Mouse (Mus musculus) lung, adult 18-20 months (tissue): ENCODE results near the gene Scel.

ENCODE experiments used
- DNase-seq, 2 experiments: peaks; one replicate each; pipeline ENCODE4 v3.0.0; 2022; ENCODE audit warnings: mixed read lengths in 2 of 2

The Scel gene

GRCm38 (mm10) chr14:103515419-103515818 lies 2.3 kb downstream of the Scel start:
- DNase-seq = no peak

DNA sequence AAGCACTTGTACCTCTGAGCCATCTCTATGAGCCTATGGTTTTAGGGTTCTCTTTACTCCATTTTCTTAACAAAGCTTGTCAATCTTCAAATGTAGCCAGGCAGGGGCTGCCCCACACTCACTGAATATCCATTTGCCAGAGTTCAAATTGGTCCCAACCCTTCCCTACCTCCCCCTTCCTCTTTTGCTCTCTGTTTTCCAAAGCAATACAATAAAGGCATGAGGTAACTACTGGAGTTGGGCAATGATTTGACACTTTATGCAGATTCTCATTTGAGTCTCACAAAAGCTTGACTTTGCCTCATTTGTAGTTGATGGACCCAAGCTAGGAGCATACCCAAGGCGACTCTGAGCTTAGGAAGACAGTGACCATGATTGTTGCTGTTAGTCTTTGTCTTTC lies 13.1 kb downstream of the Scel start:
- DNase-seq = no peak

DNA sequence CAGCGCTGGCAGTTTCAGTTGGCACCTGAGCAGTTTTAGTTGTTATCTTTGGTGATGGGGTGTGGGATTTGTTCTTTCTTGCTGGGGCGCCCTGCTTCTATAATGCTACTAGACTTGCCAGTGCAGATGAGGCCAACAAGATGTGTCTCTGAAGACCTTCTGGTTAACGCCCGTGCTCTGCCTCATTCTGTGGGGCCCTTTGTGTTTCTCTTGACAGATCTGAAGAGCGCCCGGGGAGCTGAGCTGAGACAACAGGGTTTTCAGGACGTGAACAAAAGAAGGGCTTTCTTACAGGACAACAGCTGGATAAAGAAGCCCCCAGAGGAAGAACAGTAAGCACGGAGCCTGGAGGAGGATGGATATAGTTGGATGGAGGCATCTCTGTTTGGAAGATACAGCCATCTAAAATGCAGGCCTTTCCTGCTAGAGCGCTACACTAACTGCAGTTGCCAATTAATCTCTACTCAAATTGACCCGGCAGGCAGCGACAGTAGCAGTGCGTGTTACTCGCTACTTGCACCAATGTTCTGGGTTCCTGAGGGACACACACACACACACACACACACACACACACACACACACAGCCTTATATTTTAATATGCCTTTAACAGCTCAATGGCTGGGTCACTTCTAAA lies 16.7 kb downstream of the Scel start:
- DNase-seq = no peak

DNA sequence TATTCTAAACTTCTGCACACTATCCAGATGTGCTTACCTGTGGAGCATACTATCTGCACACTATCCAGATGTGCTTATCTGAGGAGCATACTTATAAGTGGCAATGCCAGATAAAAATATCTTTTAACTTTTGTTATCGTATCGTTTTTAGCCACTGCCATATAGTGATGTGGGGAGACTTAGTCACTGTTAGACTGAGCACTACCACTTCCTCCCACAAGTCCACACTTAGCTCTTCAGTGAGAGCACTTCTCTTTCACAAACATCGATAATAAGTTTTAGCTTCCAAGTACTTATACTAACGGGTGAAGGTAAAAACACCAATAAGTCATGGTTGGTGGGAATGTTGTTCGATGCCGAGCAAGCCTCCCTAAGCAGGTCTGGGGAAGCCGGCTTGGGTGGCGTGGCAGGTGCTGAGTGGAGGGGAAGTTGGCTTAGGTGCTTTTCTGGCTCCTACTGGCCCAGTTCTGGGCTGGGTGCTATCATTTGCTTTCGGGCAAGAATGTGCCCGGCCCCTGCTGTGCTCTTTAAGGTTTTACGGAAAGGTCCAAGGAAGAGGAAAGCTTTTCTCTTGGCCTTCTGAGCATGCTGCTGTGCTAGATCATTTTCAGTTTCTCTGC lies 18.7 kb downstream of the Scel start:
- DNase-seq = no peak

DNA sequence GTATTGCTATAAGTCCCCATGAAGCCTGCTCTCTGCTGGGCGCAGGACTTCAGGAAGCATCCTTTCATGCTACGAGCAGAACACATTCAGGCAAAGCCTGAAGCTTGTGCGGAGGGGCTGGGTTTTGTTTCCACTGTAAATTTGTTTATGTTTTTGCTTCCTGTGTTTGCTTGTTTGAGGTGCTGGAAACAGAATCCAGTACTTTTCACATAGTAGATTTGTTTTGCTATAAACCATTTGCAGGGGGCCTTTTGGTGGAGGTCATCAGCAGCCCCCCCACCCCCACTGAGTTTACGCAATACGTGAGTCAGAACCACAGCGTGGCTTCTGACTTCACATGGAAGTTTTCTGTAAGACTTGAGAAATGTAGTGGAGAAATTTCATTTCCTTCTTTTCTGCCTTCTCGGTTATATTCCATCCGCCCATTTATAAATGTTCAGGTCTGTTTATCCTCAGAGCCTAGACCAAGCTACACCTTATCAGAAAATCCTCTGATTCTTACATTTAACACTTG lies 22.4 kb downstream of the Scel start:
- no peak for DNase-seq

- no peak for DNase-seq
Measured at GRCm38 (mm10) chr14:103536334-103536733, 23.2 kb downstream of the Scel start.

DNA sequence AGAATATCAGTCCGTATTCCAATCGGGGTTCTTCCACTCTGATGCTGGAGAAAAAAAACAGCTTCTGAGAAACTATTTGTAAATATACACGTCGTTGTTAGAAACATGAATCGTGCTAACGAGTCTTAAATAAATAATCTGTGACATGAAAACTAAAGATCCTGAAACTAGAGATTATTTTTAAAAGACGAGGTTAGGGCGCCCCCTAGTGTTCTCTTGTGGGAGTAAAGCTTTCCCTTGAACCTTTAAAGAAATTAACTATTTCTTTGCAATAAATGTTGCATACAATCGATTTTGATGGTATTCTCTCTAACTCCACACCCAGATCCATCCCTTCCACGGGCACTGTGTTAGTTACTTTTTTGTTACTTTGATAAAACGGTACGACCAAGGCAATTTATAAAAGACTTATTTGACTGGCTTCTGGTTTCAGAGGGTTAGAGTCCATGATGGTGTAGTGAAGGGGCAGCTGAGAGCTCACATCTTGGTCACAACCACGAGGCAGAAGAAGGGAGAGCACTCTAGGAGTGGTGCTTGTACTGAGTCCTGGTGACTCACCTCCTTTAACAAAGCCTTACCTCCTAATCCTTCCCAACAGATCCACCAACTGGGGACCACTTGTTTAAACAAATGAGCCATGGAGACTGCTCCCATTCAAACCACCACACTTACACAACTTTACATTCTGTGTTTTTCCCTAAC lies 24.4 kb downstream of the Scel start:
- peak in 1 of 2 experiments; percentile 17 for DNase-seq

DNA sequence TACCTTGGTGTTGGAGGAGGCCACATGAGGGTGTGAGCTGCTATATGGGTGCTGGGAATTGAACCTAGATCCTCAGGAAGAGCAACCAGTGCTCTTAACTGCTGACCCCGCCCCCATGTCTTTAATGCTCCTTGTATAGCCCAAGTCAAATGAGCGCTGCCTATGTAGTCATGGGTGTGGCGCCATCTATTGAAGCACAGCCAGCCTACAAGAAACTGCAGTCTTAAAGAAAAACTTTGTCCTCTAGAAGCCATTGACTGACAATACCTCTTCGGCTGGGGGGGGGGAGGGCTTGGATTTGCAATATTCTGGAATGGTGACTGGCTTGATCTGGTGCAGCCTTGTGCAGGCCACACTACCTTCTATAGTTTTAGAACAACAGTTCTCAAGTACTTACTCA lies 26.7 kb downstream of the Scel start:
- no peak for DNase-seq

GRCm38 (mm10) chr14:103541679-103542078 lies 28.5 kb downstream of the Scel start:
- no peak for DNase-seq

DNA sequence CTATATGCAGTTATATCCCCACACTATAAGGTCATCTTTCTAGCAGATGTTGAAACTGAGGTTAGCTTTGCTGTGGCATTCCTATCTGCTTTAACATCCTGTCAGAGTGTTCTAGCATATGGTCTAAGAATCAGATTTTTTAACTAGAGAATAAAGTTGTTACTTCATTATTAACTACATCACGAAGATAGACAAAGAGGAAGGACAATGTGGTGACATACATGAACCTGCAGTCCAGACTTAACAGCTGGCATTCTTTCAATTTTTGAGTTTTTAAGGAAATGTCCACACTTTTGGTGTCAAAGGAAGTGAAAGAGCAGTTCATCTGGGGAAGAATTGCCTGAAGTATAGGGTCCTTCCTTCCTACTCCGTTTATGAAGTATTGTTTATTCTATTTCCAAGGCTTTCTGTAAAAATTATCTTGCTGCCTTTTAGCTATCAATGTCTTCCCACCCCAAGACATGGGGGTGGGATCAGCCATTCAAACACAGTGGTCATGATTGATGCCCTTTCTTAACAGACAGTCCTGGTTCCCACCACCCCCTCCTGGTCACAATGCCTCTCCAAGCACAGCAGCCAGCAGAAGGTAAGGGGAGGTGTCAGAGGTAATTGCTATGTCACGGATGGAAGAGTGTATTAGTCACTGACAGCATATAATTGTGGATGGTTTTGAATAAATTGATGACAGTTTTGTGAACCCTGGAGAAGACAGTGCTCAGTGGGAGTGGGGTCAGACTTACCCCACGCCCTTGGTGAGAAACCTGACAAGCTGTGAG lies 30.4 kb downstream of the Scel start:
- DNase-seq = no peak

GRCm38 (mm10) chr14:103545734-103546133 lies 32.6 kb downstream of the Scel start:
- no peak for DNase-seq

- DNase-seq = no peak
Measured at GRCm38 (mm10) chr14:103546246-103546645, 33.1 kb downstream of the Scel start.

- no peak for DNase-seq
Measured at GRCm38 (mm10) chr14:103548220-103548619, 35.1 kb downstream of the Scel start.

GRCm38 (mm10) chr14:103550480-103550879 lies 37.3 kb downstream of the Scel start:
- peak; percentile 48 to 60 for DNase-seq

GRCm38 (mm10) chr14:103550921-103551320 lies 37.8 kb downstream of the Scel start:
- no peak for DNase-seq

- no peak for DNase-seq
Measured at GRCm38 (mm10) chr14:103551921-103552320, 38.8 kb downstream of the Scel start.

GRCm38 (mm10) chr14:103552379-103552778 lies 39.2 kb downstream of the Scel start:
- DNase-seq = no peak

DNA sequence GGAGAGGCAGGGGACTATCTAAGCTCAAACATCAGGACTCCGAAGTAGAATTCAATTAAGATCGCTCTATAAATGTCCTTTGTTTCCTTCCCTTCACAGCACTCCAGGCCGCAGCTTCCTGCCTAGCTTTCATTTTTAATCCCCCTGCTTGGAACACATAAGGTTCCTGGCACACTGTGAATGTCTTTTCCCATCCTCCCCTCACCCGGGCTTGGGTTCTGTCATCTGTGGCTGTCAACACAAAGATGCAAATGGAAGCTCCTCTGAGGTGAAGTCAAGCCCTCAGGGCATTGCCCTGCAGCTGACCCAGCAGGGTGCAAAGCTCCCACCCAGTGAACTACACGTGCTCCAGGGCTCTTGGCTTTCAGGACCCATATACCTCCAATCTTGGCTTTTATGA lies 43.5 kb downstream of the Scel start:
- DNase-seq = no peak

DNA sequence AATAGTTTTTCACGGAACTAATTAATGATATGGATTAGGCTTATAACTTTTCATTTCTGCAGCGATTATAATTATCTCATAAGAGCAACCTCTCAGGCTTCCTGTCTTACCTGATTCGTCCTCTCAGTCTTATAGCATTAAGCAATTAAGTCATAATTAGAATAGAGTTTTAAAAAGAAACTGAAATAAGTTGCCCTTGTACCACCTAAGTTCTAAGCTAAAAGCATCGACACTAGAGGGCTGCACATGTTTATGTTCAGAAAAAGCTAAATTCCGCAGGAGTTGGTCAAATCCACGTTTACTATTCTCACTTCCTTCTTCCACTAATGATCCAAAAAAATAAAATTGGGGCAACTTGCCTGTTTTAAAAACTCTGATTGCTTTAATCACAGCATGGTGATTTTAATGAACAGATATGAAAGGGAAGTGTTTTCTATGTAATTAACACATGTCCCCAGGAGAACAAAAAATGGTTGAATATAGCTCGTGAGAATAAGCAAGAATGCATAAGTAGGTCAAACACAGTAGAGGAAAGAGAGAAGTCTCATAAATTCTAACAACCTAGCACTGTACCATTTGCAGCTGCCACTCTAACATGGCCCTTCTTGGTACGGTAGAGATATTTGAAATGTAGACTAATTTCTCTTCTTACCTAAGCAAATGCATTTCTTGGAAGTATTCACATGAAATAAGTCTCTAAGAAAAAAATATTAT lies 48.4 kb downstream of the Scel start:
- DNase-seq = no peak

DNA sequence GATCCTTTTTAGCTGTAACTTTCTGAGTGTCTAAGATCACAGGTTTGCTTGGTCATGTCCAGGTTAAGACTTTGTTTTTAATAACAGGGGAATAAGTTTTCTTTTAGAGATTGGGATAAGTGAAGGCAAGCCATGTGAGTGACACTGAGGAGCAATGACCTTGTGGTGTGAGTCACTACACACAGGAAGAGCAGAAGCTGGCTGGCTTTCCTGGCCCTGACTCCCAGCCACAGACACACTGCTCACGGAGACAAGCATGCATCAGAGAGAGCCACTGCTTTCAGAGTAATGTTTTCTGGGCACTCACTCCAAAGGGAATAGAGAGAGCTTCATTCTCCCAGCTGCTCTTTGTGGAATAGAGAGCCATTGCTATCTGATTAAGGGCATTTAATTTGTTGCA lies 54.8 kb downstream of the Scel start:
- DNase-seq = no peak

GRCm38 (mm10) chr14:103568433-103568832 lies 55.3 kb downstream of the Scel start:
- DNase-seq = no peak

DNA sequence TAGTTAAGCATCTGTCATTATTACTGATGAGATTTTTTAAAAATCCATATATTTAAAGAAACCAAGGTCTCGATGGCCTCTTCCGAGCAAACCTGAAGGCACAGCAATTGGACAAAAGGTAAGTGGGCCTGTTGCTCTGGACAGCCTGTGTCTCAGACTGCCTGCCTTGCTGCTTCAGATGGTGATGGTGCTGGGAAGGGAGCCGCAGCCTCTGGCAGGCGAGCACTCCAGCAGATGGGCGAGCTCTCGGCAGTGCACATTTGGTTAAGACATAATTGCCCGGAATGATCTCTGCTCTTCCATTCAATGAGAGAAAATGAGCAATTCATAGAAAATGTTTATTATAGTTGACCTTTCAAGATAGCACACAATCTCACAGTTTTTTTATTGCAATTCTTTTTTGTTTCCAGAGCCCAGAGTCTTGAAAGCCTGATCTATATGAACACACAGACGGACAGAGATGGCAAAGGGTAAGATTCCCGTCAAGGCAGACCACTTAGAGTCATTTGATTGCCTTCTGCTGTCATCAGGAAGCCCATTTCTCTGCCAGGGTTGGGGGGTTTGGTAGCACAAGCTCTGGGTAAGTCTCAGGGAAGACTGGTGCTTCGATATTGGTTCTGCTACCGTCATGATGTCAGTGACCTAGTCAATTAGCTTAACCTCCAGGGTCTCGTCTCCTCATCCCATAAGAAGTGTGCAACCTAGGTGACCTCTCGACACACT lies 58.6 kb downstream of the Scel start:
- no peak for DNase-seq
